Mouse (Mus musculus) spleen, postnatal 10 days (tissue): ENCODE measurements around the gene Crcp.

Experiments used
- DNase-seq, 2 experiments: peaks; one replicate each; pipeline ENCODE4 v3.0.0; 2021 to 2022; ENCODE audit warnings: low spot score in 2 of 2

The Crcp gene

DNA sequence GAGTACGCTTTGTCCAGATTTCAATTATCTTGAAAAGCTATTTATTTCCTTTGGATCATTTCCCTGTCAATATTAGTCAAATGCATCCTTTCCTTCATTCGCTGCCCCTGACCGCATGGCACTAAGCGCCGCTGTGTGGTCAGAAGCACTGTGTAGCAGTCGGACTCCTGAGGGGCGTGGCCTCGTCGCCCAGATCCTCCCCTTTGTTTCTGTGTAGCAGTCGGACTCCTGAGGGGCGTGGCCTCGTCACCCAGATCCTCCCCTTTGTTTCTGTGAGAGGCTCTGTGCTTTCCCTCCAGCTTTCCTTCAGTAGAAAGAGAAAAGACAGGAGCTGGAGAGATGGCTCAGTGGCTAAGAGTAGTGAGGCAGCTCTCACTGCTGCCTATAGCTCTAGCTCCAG is 67.7 kb downstream of the Crcp start:
- DNase-seq = no peak

GRCm38 (mm10) chr5:130097837-130098236 is 68.7 kb downstream of the Crcp start:
- DNase-seq = no peak

DNA sequence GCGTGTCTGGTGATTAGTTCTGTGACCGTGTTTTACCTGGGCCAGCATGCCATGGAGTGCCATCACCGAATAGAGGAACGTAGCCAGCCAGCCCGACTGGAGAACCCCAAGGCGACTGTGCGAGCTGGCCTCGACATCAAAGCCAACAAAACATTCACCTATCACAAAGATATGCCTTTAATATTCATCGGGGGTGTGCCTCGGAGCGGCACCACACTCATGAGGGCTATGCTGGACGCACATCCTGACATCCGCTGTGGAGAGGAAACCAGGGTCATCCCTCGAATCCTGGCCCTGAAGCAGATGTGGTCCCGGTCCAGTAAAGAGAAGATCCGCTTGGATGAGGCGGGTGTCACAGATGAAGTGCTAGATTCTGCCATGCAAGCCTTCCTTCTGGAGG is 72.6 kb downstream of the Crcp start:
- no peak for DNase-seq

- DNase-seq = no peak
Observed at GRCm38 (mm10) chr5:130109348-130109747, 80.3 kb downstream of the Crcp start.
